Comparison of ENCODE assay signal across 21 mouse cellular contexts in genomic region chr11:64647938-64648337, GRCm38 (mm10).
DNase-seq lines count a peak whose midpoint lies in the region; ATAC-seq and TF ChIP-seq lines count a peak whose summit lies in the region.
"Had no signal": no experiment of that assay in that cellular context is flagged by ENCODE, and none has a peak within 500 bp of the region (broad histone marks: within the 10 kb centered on the region; RNA-seq: fewer than 3 reads in every experiment).

No protein-coding gene starts in this region.

- no peak overlapping the region for H3K9ac ChIP-seq in forebrain, embryonic 13.5 days
- H3K9ac ChIP-seq in forebrain, embryonic 11.5 days (ENCODE audit: low read length) = no peak overlapping the region
- no peak overlapping the region for H3K9ac ChIP-seq in midbrain, postnatal 0 days (replicated peaks; ENCODE audit: low read length, poor library complexity, severe bottlenecking)
- H3K9ac ChIP-seq in midbrain, embryonic 15.5 days = no peak overlapping the region
- H3K9ac ChIP-seq: embryonic facial prominence, embryonic 12.5 days; liver, embryonic 12.5 days; neural tube, embryonic 15.5 days had no signal

- H3K9me3 ChIP-seq in forebrain, embryonic 13.5 days (replicated peaks) = no peaks in the 10 kb centered on the region
- no peaks in the 10 kb centered on the region for H3K9me3 ChIP-seq in forebrain, embryonic 11.5 days (ENCODE audit: control insufficient read depth, low read length)
- no peaks in the 10 kb centered on the region for H3K9me3 ChIP-seq in midbrain, postnatal 0 days (ENCODE audit: low read length)
- H3K9me3 ChIP-seq in midbrain, embryonic 15.5 days = no peaks in the 10 kb centered on the region
- H3K9me3 ChIP-seq: embryonic facial prominence, embryonic 12.5 days; liver, embryonic 12.5 days; neural tube, embryonic 15.5 days had no signal

- 36% methylated on average over 2 of the region's 2 CpGs for WGBS in forebrain, embryonic 13.5 days
- WGBS in forebrain, embryonic 11.5 days = 79% methylated on average over 2 of the region's 2 CpGs
- WGBS in midbrain, postnatal 0 days = 67% methylated on average over 2 of the region's 2 CpGs
- WGBS in midbrain, embryonic 15.5 days = 71% methylated on average over 2 of the region's 2 CpGs

- no peak overlapping the region for H3K27ac ChIP-seq in forebrain, embryonic 13.5 days
- no peak overlapping the region for H3K27ac ChIP-seq in forebrain, embryonic 11.5 days (ENCODE audit: low read depth, low read length)
- H3K27ac ChIP-seq in midbrain, postnatal 0 days (ENCODE audit: low read depth, low read length) = no peak overlapping the region
- H3K27ac ChIP-seq in midbrain, embryonic 15.5 days = no peak overlapping the region
- H3K27ac ChIP-seq: embryonic facial prominence, embryonic 12.5 days; liver, embryonic 12.5 days; neural tube, embryonic 15.5 days; stomach, postnatal 0 days had no signal

- no peak overlapping the region for H3K4me3 ChIP-seq in forebrain, embryonic 13.5 days
- H3K4me3 ChIP-seq in forebrain, embryonic 11.5 days (ENCODE audit: low read depth, low read length) = no peak overlapping the region
- H3K4me3 ChIP-seq in midbrain, postnatal 0 days (ENCODE audit: low read depth, low read length) = no peak overlapping the region
- no peak overlapping the region for H3K4me3 ChIP-seq in midbrain, embryonic 15.5 days
- H3K4me3 ChIP-seq: embryonic facial prominence, embryonic 12.5 days; liver, embryonic 12.5 days; neural tube, embryonic 15.5 days had no signal

- no peak overlapping the region for H3K4me2 ChIP-seq in forebrain, embryonic 13.5 days
- H3K4me2 ChIP-seq in forebrain, embryonic 11.5 days (ENCODE audit: low read depth, low read length, severe bottlenecking) = no peak overlapping the region
- no peak overlapping the region for H3K4me2 ChIP-seq in midbrain, postnatal 0 days (ENCODE audit: low read depth, low read length, poor library complexity, severe bottlenecking)
- H3K4me2 ChIP-seq in midbrain, embryonic 15.5 days = no peak overlapping the region
- H3K4me2 ChIP-seq: embryonic facial prominence, embryonic 12.5 days; heart, embryonic 11.5 days; liver, embryonic 12.5 days; neural tube, embryonic 15.5 days had no signal

- intact Hi-C loops in left cerebral cortex, postnatal 4 days (cut with DNase I) = no loop called here

- DNase-seq in forebrain, embryonic 11.5 days (ENCODE audit: low spot score) = no peak
- DNase-seq in left cerebral cortex, postnatal 4 days = peak; percentile 4
- DNase-seq in left cerebral cortex, adult 9 months (ENCODE audit: low spot score in 2 of 2) = no peak
- DNase-seq in midbrain, postnatal 0 days (ENCODE audit: low spot score) = peak; percentile 4
- peak; percentile 24 for DNase-seq in lung, postnatal 36 days
- DNase-seq in adrenal gland, postnatal 36 days = no peak
- DNase-seq: adrenal gland, postnatal 14 days; cerebellum, adult 9-10 months; gastrocnemius, postnatal 14 days; heart, adult 11 months; kidney, adult 11 months; kidney, postnatal 4 days had no signal

- no peaks in the 10 kb centered on the region for H3K27me3 ChIP-seq in forebrain, embryonic 13.5 days
- H3K27me3 ChIP-seq in forebrain, embryonic 11.5 days (ENCODE audit: control insufficient read depth, insufficient read depth, low read length) = no peaks in the 10 kb centered on the region
- H3K27me3 ChIP-seq in midbrain, postnatal 0 days (ENCODE audit: insufficient read depth, low read length) = no peaks in the 10 kb centered on the region
- no peaks in the 10 kb centered on the region for H3K27me3 ChIP-seq in midbrain, embryonic 15.5 days (replicated peaks)
- H3K27me3 ChIP-seq: embryonic facial prominence, embryonic 12.5 days; liver, embryonic 12.5 days; neural tube, embryonic 15.5 days had no signal

- H3K4me1 ChIP-seq in forebrain, embryonic 13.5 days = peaks cover 13% of the 10 kb centered on the region
- H3K4me1 ChIP-seq in forebrain, embryonic 11.5 days (replicated peaks; ENCODE audit: control insufficient read depth, insufficient read depth, low read length) = no peaks in the 10 kb centered on the region
- H3K4me1 ChIP-seq in midbrain, postnatal 0 days (ENCODE audit: insufficient read depth, low read length) = no peaks in the 10 kb centered on the region
- no peaks in the 10 kb centered on the region for H3K4me1 ChIP-seq in midbrain, embryonic 15.5 days
- H3K4me1 ChIP-seq: liver, embryonic 12.5 days; neural tube, embryonic 15.5 days had no signal

- ATAC-seq in forebrain, embryonic 13.5 days = peak; percentile 73
- ATAC-seq in forebrain, embryonic 11.5 days (replicated peaks; ENCODE audit: low FRiP score) = no peak
- no peak for ATAC-seq in midbrain, postnatal 0 days (ENCODE audit: low FRiP score)
- ATAC-seq in midbrain, embryonic 15.5 days (replicated peaks) = no peak
- ATAC-seq: CD4-positive, CD25-positive, alpha-beta regulatory T cell, adult 4 months; hindbrain, embryonic 16.5 days; liver, embryonic 12.5 days had no signal

- H3K36me3 ChIP-seq in forebrain, embryonic 13.5 days (ENCODE audit: poor library complexity, severe bottlenecking) = no peaks in the 10 kb centered on the region
- no peaks in the 10 kb centered on the region for H3K36me3 ChIP-seq in forebrain, embryonic 11.5 days (ENCODE audit: control insufficient read depth, insufficient read depth, low read length)
- H3K36me3 ChIP-seq in midbrain, postnatal 0 days (ENCODE audit: insufficient read depth, low read length) = no peaks in the 10 kb centered on the region
- no peaks in the 10 kb centered on the region for H3K36me3 ChIP-seq in midbrain, embryonic 15.5 days (replicated peaks)
- H3K36me3 ChIP-seq: embryonic facial prominence, embryonic 12.5 days; liver, embryonic 12.5 days; neural tube, embryonic 15.5 days had no signal

- no peak for TF ChIP-seq CTCF in midbrain, postnatal 0 days (IDR thresholded peaks at IDR 0.05)

Comparison
In these comparisons a context has a peak if more than half of its experiments do, and no peak if none do; other contexts are left out.
1. DNase-seq: peak in left cerebral cortex, postnatal 4 days (single experiment), midbrain, postnatal 0 days (single experiment) and lung, postnatal 36 days (single experiment); none in forebrain, embryonic 11.5 days (single experiment), left cerebral cortex, adult 9 months (0 of 2) and adrenal gland, postnatal 36 days (0 of 2).